Comparison of ENCODE assay signal across 8 mouse cellular contexts in the genomic region with DNA sequence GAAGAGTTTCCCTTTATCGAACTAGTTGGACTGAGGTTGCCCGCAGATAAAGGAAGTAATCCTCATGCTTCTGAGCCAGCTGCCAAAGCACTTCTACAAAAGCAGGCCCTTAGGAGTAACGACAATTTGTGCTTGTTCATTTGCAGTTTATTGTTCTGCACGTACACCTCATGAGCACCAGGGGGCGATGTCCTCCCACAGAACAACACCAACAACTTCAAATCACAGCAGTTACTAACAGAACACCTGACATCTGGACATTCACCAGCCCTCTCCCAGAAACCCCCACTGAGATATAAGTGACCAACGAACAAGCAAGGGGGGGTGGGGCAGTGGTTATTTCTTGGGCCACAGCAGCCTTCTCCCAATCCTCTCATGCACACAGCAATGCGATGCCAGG. TPM values are rescaled to one million over a fixed set of nuclear protein-coding genes. Genes with fewer than 3 reads are reported as not detected.
DNase-seq lines count a peak whose midpoint lies in the region; ATAC-seq and TF ChIP-seq lines count a peak whose summit lies in the region.

No protein-coding gene starts in this region.

- 27% methylated on average over 7 of the region's 7 CpGs for WGBS in limb, embryonic 13.5 days
- WGBS in midbrain, embryonic 15.5 days: 27% methylated on average over 7 of the region's 7 CpGs
- WGBS in stomach, postnatal 0 days: 20% methylated on average over 7 of the region's 7 CpGs

- H3K4me1 ChIP-seq in limb, embryonic 13.5 days: peaks cover 7% of the 10 kb centered on the region; the same call in 1 of the 2 replicates
- H3K4me1 ChIP-seq in midbrain, embryonic 15.5 days: no peaks in the 10 kb centered on the region
- no peaks in the 10 kb centered on the region for H3K4me1 ChIP-seq in stomach, postnatal 0 days (replicated peaks; ENCODE audit: control insufficient read depth, insufficient read depth)

- peak; percentile 96 for TF ChIP-seq CTCF in stomach, postnatal 0 days (IDR thresholded peaks at IDR 0.05; ENCODE audit: low read depth)

- no peak overlapping the region for H3K27ac ChIP-seq in limb, embryonic 13.5 days
- H3K27ac ChIP-seq in midbrain, embryonic 15.5 days: no peak overlapping the region
- no peak overlapping the region for H3K27ac ChIP-seq in stomach, postnatal 0 days (replicated peaks)

- no peak overlapping the region for H3K4me3 ChIP-seq in limb, embryonic 13.5 days
- no peak overlapping the region for H3K4me3 ChIP-seq in midbrain, embryonic 15.5 days
- no peak overlapping the region for H3K4me3 ChIP-seq in stomach, postnatal 0 days (ENCODE audit: low read depth, low read length)

- peak; percentile 83 for DNase-seq in 416B (ENCODE audit: low read depth)
- peak; percentile 39 for DNase-seq in MEL-GATA-1-ER (ENCODE audit: extremely low read depth, low read depth)
- DNase-seq in cerebellum, postnatal 10 days: peak; percentile 68
- peak; percentile 55 to 75 for DNase-seq in frontal cortex, postnatal 36 days (ENCODE audit: low spot score in 2 of 2)
- peak; percentile 72 for DNase-seq in kidney, adult 18-20 months
- peak; percentile 66 for DNase-seq in stomach, postnatal 0 days (ENCODE audit: low spot score)

- H3K36me3 ChIP-seq in limb, embryonic 13.5 days: no peaks in the 10 kb centered on the region
- H3K36me3 ChIP-seq in midbrain, embryonic 15.5 days (replicated peaks): peaks cover 19% of the 10 kb centered on the region
- peaks cover 9% of the 10 kb centered on the region; the same call in 1 of the 2 replicates for H3K36me3 ChIP-seq in stomach, postnatal 0 days (ENCODE audit: control insufficient read depth, insufficient read depth, low read length)

- H3K27me3 ChIP-seq in limb, embryonic 13.5 days: no peaks in the 10 kb centered on the region
- no peaks in the 10 kb centered on the region for H3K27me3 ChIP-seq in midbrain, embryonic 15.5 days (replicated peaks)
- no peaks in the 10 kb centered on the region for H3K27me3 ChIP-seq in stomach, postnatal 0 days (ENCODE audit: control insufficient read depth, insufficient read depth, low read length)

- H3K4me2 ChIP-seq in limb, embryonic 13.5 days (replicated peaks): no peak overlapping the region
- no peak overlapping the region for H3K4me2 ChIP-seq in midbrain, embryonic 15.5 days
- H3K4me2 ChIP-seq in stomach, postnatal 0 days (replicated peaks; ENCODE audit: low read depth): no peak overlapping the region

- no peaks in the 10 kb centered on the region for H3K9me3 ChIP-seq in limb, embryonic 13.5 days
- H3K9me3 ChIP-seq in midbrain, embryonic 15.5 days: no peaks in the 10 kb centered on the region
- H3K9me3 ChIP-seq in stomach, postnatal 0 days (ENCODE audit: control insufficient read depth, low read length): no peaks in the 10 kb centered on the region

- peak; percentile 45; the same call in 1 of the 2 replicates for ATAC-seq in limb, embryonic 13.5 days (ENCODE audit: low FRiP score, low read depth)
- ATAC-seq in midbrain, embryonic 15.5 days (replicated peaks): peak; percentile 51; the same call in 1 of the 2 replicates
- ATAC-seq in stomach, postnatal 0 days (ENCODE audit: low FRiP score, low TSS enrichment): peak; percentile 35; the same call in 1 of the 2 replicates

- no peak for TF ChIP-seq EP300 in stomach, postnatal 0 days (optimal IDR thresholded peaks at IDR 0.05)

- H3K9ac ChIP-seq in limb, embryonic 13.5 days: no peak overlapping the region
- no peak overlapping the region for H3K9ac ChIP-seq in midbrain, embryonic 15.5 days
- no peak overlapping the region for H3K9ac ChIP-seq in stomach, postnatal 0 days (ENCODE audit: low read length)

RNA-seq across cellular contexts. Expression of gene Mpeg1, which starts 5.6 kb away (rescaled TPM):
- polyA plus RNA-seq in limb, embryonic 13.5 days (2015; fragmentation: Nextera tagmentation; extraction: Ambion mirVana): 0.50 TPM in 2 replicates
- polyA plus RNA-seq in midbrain, embryonic 15.5 days (2015; fragmentation: Nextera tagmentation; extraction: Ambion mirVana): 0.62 and 0.73 TPM in 2 replicates
- polyA plus RNA-seq in stomach, postnatal 0 days (2015; fragmentation: Nextera tagmentation; extraction: Ambion mirVana): 0.71 and 0.84 TPM in 2 replicates

RNA-seq across cellular contexts. Expression of gene Dtx4, which starts 35.0 kb away (rescaled TPM):
- 5.2 and 5.8 TPM in 2 replicates for polyA plus RNA-seq in limb, embryonic 13.5 days (2015; fragmentation: Nextera tagmentation; extraction: Ambion mirVana)
- polyA plus RNA-seq in midbrain, embryonic 15.5 days (2015; fragmentation: Nextera tagmentation; extraction: Ambion mirVana): 43.3 and 43.4 TPM in 2 replicates
- polyA plus RNA-seq in stomach, postnatal 0 days (2015; fragmentation: Nextera tagmentation; extraction: Ambion mirVana): 6.2 and 7.1 TPM in 2 replicates

RNA-seq across cellular contexts. Expression of gene Pfpl, which starts 38.5 kb away (rescaled TPM):
- polyA plus RNA-seq in limb, embryonic 13.5 days (2015; fragmentation: Nextera tagmentation; extraction: Ambion mirVana): not detected in 2 replicates
- not detected in 2 replicates for polyA plus RNA-seq in midbrain, embryonic 15.5 days (2015; fragmentation: Nextera tagmentation; extraction: Ambion mirVana)
- not detected in 2 replicates for polyA plus RNA-seq in stomach, postnatal 0 days (2015; fragmentation: Nextera tagmentation; extraction: Ambion mirVana)

RNA-seq across cellular contexts. Expression of gene Olfr1441, which starts 49.0 kb away (rescaled TPM):
- not detected in 2 replicates for polyA plus RNA-seq in limb, embryonic 13.5 days (2015; fragmentation: Nextera tagmentation; extraction: Ambion mirVana)
- polyA plus RNA-seq in midbrain, embryonic 15.5 days (2015; fragmentation: Nextera tagmentation; extraction: Ambion mirVana): not detected in 2 replicates
- not detected in 2 replicates for polyA plus RNA-seq in stomach, postnatal 0 days (2015; fragmentation: Nextera tagmentation; extraction: Ambion mirVana)
